Mouse (Mus musculus) kidney, postnatal 10 days (tissue): Measurements from ENCODE around the gene Gm21874.
"Not testable (repeated sequence)": the region's sequence is repeated elsewhere in the genome, so short reads cannot be mapped to it uniquely, and the experiment has no call there.

Experiments
- DNase-seq: peaks from one replicate; pipeline ENCODE4 v3.0.0; 2021; ENCODE audit warnings: mixed read lengths

Gene Gm21874

GRCm38 (mm10) chrY:9416048-9416447, at the start of gene Gm21874:
Gene Gm21874 (minus strand): TSS chrY:9416148.
- not testable (repeated sequence) for DNase-seq
